Mouse (Mus musculus) left cerebral cortex, adult 9 months (tissue): Measurements from ENCODE around the gene Gm20605.
A peak's percentile ranks its signal among the peaks of the same experiment; 100 is the strongest.

Experiments used
- DNase-seq, 2 experiments: peaks; one replicate each; pipeline ENCODE4 v3.0.0; 2022; ENCODE audit warnings: low spot score in 2 of 2

Gm20605 gene

DNA sequence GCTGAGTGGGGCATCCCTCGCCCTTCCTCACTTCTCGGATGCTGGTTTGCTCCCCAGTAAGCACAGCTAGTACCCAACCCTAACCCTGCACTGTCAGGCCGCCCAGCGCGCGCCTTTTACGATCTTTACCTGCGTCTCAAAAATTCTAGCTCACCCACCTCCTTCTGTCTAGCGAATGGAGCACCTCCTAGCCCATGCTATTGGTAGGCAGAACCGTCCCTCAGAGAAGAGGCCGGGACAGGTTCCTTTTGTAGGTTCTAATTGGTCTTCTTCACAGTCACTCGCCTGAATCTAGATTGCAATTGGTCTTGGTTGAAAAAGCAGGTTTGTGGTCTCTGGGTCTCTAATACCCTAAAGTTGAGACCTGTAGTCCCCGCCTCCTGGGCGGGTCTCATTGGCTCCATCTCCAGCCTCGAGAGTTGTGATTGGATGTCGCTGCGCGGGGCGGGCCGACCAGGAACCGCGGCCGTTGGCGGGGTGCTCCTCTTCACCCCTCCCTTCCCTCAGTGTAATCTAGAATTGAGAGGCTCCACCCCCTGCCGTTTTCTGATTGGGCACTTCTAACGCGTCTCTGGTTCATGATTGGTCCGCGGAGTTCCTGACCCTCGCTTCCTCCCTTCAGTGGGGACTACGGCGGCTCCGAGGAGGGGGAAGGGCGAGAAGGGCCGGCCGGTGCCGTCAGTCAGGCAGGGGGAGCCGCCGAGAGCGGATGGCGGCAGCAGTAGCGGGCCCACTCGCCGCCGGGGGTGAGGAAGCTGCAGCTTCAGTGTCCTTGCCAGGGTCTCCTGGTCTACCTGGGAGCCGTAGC lies at the start of gene Gm20605, which contains the start of the genes Fbxo24 and Lrch4:
Gene Gm20605, plus strand, starts transcription at position 678 of the 808 bp plus-strand sequence.
Gene Fbxo24, minus strand, starts transcription at position 505 of the 808 bp plus-strand sequence.
Gene Lrch4, plus strand, starts transcription at position 624 of the 808 bp plus-strand sequence.
- DNase-seq = peak; percentile 100

GRCm38 (mm10) chr5:137580246-137580645 lies 48.7 kb upstream of the Gm20605 start:
- DNase-seq = no peak

DNA sequence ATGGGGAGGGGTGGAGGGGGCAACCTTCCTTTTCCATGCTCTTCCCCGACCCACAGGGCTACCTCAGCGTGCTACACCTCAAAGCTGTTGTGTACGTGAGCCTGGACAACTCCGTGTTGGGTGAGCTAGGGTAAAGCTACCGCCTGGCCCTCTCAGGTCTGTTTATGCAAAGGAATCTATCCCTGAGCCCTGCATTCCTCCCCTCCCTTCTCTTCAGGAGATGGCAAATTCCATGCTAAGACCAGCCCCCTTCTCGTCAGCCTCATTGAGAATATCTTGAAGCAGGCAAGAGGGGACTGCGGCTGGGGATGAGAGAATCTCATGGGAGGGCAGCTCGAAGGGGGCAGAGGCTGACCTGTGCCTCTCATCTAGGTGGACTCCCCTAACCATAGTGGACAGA lies 46.3 kb upstream of the Gm20605 start:
- DNase-seq = no peak

GRCm38 (mm10) chr5:137583670-137584169 lies 45.3 kb upstream of the Gm20605 start:
- DNase-seq = no peak

- peak in 1 of 2 experiments; percentile 69 for DNase-seq
Measured at GRCm38 (mm10) chr5:137584976-137585375, 44.0 kb upstream of the Gm20605 start.

DNA sequence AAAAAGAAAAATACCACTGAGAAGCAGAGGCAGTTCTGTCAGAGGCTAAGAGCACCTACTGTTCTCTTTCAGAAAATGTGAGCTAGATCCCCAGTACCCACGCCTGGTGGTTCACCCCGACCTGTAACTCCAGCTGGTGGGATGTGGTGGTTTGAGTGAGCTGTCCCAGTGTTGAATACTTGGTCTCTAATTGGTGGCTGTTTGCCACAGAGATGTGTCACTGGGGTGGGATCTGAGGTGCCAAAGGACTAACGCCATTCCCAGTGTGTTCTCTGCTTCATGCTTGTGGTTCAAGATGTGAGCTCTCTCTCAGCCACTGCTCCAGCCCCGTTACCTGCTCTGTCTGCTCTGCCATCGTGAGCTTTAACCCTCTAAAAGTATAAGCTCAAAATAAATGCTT lies 38.5 kb upstream of the Gm20605 start:
- DNase-seq = no peak

GRCm38 (mm10) chr5:137595921-137596320 lies 33.1 kb upstream of the Gm20605 start:
- no peak for DNase-seq

GRCm38 (mm10) chr5:137596601-137597261 lies 32.2 kb upstream of the Gm20605 start:
- no peak for DNase-seq

DNA sequence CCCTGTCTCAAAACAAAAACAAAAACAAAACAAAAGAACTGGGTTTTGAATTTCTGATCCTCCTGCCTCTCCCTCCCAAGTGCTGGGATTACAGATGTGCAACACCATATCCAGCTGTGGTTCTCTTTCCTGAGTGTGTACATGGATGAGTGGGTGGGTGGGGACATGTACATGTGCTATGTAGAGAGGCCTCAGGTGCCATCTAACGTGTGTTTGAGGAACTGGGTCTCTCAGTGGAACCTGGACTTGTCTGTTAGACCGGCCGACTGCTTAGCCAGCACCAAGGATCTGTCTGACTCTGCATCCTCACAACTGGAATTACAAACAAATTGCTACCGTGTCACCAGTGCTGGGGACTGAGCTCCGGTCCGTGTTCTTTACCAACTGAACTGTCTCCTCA lies 31.4 kb upstream of the Gm20605 start:
- no peak for DNase-seq

DNA sequence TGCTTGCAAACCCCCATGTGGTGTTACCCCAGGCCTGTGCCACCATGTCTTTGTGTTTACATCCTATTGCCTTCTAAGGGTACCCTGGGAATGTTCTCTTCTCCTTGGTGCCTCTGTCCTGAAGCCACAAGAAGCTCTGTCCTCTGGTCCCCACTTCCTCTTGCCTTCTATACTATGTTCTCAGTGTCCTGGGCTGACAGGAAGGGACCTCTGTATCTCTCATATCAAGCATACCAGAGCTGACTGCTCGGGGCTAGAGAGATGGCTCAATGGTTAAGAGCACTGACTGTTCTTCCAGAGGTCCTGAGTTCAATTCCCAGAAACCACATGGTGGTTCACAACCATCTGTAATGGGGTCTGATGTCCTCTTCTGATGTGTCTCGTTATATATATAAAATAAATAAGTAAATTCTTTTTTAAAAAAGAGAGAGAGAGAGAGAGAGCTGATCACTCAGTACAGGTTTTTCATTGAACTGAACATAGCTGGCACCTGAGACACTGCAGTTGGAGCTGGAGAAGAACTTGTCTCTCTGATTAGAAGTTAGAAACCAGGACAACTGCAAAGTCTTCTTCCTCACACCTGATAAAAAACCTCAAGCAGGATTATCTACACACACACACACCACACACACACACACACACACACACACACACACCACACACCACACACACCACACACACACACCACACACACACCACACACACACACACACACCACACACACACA lies 30.7 kb upstream of the Gm20605 start:
- no peak for DNase-seq

- DNase-seq = no peak
Measured at GRCm38 (mm10) chr5:137599600-137599999, 29.4 kb upstream of the Gm20605 start.

DNA sequence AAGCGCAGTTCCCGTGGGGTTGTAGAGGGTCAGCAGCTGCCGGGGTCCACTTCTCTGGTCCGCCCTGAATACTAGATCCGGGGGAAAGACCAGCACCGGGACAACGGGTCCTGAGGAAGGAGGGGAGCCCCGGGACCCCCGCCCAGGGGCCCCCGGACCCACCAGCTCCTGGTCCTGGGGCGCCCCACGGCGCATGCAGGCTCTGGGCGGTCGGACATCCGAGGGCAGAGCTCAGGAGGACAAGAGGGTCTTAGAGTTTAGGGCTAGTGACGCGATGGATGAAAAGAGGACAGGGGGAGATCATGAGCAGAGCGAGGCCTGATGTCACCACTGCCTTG lies 28.7 kb upstream of the Gm20605 start:
- DNase-seq = no peak

DNA sequence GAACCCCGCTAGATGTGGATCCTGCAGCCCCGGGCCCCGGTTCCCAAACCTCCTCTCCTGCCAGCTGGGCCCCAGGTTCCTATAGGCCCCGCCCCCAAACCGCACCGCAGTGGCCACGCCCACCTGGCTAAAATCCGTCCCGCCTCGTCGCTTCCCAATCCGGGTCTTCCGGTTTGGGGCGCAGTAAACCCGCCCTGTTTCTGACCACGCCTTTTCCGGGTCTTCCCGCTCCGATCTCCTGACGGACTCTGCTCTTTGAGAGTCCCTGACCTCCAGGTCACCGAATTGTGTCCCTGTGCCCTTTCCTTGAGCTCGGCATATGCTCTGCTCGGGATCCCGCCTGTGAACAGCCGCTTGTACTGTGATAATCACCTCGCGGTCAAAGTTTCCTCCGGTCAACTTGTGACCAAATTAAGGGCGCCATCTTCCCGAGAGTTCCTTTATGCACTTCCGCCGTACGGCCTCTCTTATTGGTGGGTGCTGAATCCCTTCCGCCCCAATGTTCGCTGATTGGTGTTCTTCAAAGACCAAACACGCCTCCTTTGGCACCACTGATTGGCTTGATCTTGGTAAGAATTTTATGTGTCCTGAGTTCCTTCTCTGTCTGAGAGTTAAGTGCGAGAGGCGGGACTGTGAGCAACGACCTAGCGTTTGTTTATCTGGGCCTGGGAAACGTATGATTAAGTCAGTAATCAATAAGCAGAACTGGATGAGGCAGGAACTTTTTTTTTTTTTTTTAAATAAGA lies 28.2 kb upstream of the Gm20605 start, which contains the start of gene Mospd3:
Gene Mospd3, minus strand, starts transcription at position 440 of the 746 bp plus-strand sequence.
- peak; percentile 91 to 97 for DNase-seq

DNA sequence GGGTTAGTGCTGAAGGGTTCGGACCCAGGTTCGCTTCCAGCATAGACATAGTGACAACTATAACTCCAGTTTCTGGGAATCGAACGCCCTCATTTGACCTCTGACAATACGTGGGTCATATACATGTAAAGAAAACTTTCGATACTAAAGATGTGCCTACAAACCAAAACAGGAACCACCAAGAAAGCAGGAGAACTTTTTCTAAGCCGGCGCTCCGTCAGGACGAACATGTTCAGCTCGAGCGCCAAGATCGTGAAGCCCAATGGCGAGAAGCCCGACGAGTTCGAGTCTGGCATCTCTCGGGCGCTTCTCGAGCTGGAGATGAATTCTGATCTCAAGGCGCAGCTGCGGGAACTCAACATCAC lies 27.6 kb upstream of the Gm20605 start:
- DNase-seq = no peak

- DNase-seq = no peak
Measured at GRCm38 (mm10) chr5:137607860-137608653, 20.9 kb upstream of the Gm20605 start.

DNA sequence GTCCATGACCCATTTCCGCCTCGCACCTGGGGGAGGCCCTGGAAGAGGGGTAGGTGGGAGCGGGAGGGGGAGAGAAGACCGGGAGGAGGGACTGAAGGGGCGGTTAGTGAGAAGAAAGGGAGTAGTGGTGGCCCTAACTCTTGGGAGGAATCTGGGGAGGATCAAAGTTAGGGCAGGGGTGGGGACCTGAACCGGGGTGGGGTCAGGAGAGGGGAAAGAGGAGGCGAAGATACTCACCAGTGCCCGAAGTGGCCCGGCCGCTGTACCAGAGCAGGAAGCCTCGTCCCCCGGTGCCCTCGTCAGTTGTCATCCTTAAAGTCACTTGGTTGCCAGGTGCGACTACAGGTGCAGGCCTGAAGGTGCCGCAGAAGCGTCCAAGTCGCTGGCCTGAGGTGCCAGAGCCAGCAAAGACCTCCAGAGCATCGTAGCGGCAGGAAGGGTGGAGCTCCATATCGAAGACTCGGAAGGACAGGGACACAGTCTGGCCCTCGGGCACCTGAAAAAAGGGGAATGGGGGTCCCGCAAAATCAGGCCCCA lies 20.3 kb upstream of the Gm20605 start:
- no peak for DNase-seq

- no peak for DNase-seq
Measured at GRCm38 (mm10) chr5:137609292-137609691, 19.7 kb upstream of the Gm20605 start.

GRCm38 (mm10) chr5:137610056-137610455 lies 18.9 kb upstream of the Gm20605 start:
- DNase-seq = no peak

DNA sequence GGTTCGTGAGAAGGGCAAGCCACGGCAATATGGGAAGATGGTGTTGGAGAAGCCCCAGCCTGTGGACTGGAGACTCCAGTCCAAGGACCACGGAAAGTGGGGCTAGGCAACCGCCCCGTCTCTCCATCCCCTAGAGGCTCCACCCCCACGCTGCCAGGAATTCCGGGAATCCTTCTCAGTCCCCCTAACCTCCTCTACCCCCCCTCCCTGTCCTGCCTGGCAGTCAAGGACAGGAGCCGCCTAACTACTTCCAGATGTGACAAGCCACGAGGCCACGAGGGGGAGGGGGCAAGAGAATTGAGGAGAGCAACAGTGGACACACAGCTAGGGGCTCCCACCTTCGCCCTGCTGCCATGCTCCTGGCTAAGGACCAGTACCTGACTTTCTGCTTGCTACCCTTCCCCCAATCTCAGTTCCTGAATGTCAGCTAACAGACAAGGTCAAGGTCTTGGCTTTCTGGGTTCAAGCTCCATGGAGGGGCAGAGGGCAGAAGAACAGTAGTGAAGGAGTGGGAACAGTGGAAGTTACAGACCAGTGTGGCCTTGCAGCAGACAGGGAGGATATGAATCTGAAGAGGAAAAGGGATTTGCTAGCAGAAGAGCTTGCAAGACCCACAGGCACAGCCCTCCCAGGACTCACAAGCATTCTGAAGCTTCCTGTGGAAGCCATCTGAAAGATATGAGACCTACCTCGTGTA lies 18.3 kb upstream of the Gm20605 start:
- DNase-seq = no peak

DNA sequence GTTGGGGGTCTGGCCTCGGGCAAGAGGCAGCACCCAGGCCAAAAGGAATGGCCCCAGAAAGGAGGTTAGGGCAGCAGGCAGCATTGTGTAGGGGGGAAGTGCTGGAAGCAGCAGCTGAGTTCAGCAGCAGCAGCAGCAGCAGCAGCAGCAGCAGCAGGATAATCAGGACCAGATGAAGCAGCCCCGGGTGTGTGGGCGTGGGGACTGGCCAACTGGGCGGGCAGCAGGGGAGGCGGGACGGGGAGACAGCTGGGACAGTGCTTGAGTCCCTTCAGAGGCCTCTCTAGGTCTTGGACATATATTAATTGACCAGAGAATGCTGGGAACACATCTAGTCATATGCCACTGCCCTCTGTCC lies 17.8 kb upstream of the Gm20605 start:
- no peak for DNase-seq
